ENCODE assay signal across 23 mouse cellular contexts in genomic region chr14:106199536-106200319, GRCm38 (mm10).
DNase-seq lines count a peak whose midpoint lies in the region; ATAC-seq and TF ChIP-seq lines count a peak whose summit lies in the region.
"Had no signal": no experiment of that assay in that cellular context is flagged by ENCODE, and none has a peak within 500 bp of the region (broad histone marks: within the 10 kb centered on the region; RNA-seq: fewer than 3 reads in every experiment).

No protein-coding gene starts in this region.

- no peaks in the 10 kb centered on the region for H3K36me3 ChIP-seq in forebrain, embryonic 14.5 days (ENCODE audit: control insufficient read depth, insufficient read depth, low read length)
- no peaks in the 10 kb centered on the region for H3K36me3 ChIP-seq in forebrain, embryonic 16.5 days (ENCODE audit: control insufficient read depth, insufficient read depth)
- no peaks in the 10 kb centered on the region for H3K36me3 ChIP-seq in heart, postnatal 0 days (replicated peaks; ENCODE audit: control insufficient read depth, insufficient read depth, low read length)
- no peaks in the 10 kb centered on the region for H3K36me3 ChIP-seq in heart, embryonic 11.5 days (ENCODE audit: control insufficient read depth, insufficient read depth, low read length)
- H3K36me3 ChIP-seq: embryonic facial prominence, embryonic 13.5 days; hindbrain, embryonic 13.5 days; midbrain, embryonic 10.5 days; neural tube, embryonic 12.5 days had no signal

- TF ChIP-seq EP300 in heart, postnatal 0 days (IDR thresholded peaks at IDR 0.05; ENCODE audit: low read depth): no peak

- no peak overlapping the region for H3K4me3 ChIP-seq in forebrain, embryonic 14.5 days (ENCODE audit: low read depth, low read length)
- no peak overlapping the region for H3K4me3 ChIP-seq in forebrain, embryonic 16.5 days (replicated peaks; ENCODE audit: low read length)
- H3K4me3 ChIP-seq in heart, postnatal 0 days (ENCODE audit: low read depth, low read length): no peak overlapping the region
- no peak overlapping the region for H3K4me3 ChIP-seq in heart, embryonic 11.5 days (ENCODE audit: low read depth, low read length)
- no peak overlapping the region for H3K4me3 ChIP-seq in brown adipose tissue, adult 24 weeks (ENCODE audit: insufficient read depth, low read depth, low read length)
- H3K4me3 ChIP-seq: embryonic facial prominence, embryonic 13.5 days; heart, adult 2 months; hindbrain, embryonic 13.5 days; midbrain, embryonic 10.5 days; neural tube, embryonic 12.5 days had no signal

- 38% methylated on average over 1 of the region's 1 CpGs for WGBS in forebrain, embryonic 14.5 days
- 14% methylated on average over 1 of the region's 1 CpGs for WGBS in forebrain, embryonic 16.5 days
- 26% methylated on average over 1 of the region's 1 CpGs for WGBS in heart, postnatal 0 days
- WGBS in heart, embryonic 11.5 days (ENCODE audit: insufficient replicate concordance): 78% methylated on average over 1 of the region's 1 CpGs

- no peak for TF ChIP-seq CTCF in heart, postnatal 0 days (IDR thresholded peaks at IDR 0.05; ENCODE audit: low read depth)

- no peak overlapping the region for H3K9ac ChIP-seq in forebrain, embryonic 14.5 days (ENCODE audit: low read length)
- H3K9ac ChIP-seq in forebrain, embryonic 16.5 days (replicated peaks; ENCODE audit: low read depth, low read length): no peak overlapping the region
- H3K9ac ChIP-seq in heart, postnatal 0 days (replicated peaks; ENCODE audit: low read depth, low read length): no peak overlapping the region
- no peak overlapping the region for H3K9ac ChIP-seq in heart, embryonic 11.5 days (ENCODE audit: low read depth, low read length)
- H3K9ac ChIP-seq: embryonic facial prominence, embryonic 13.5 days; hindbrain, embryonic 13.5 days; liver, postnatal 0 days; neural tube, embryonic 12.5 days had no signal

- H3K9me3 ChIP-seq in forebrain, embryonic 14.5 days (replicated peaks; ENCODE audit: control insufficient read depth, low read length): no peaks in the 10 kb centered on the region
- no peaks in the 10 kb centered on the region for H3K9me3 ChIP-seq in forebrain, embryonic 16.5 days (ENCODE audit: control insufficient read depth, low read length)
- H3K9me3 ChIP-seq in heart, postnatal 0 days (replicated peaks; ENCODE audit: control insufficient read depth, low read length): no peaks in the 10 kb centered on the region
- no peaks in the 10 kb centered on the region for H3K9me3 ChIP-seq in heart, embryonic 11.5 days (replicated peaks; ENCODE audit: control insufficient read depth, low read length)
- H3K9me3 ChIP-seq: embryonic facial prominence, embryonic 13.5 days; hindbrain, embryonic 13.5 days; midbrain, embryonic 10.5 days; neural tube, embryonic 12.5 days had no signal

- H3K27me3 ChIP-seq in forebrain, embryonic 14.5 days (replicated peaks; ENCODE audit: control insufficient read depth, insufficient read depth, low read length): no peaks in the 10 kb centered on the region
- no peaks in the 10 kb centered on the region for H3K27me3 ChIP-seq in forebrain, embryonic 16.5 days (replicated peaks; ENCODE audit: control insufficient read depth, insufficient read depth, low read length)
- no peaks in the 10 kb centered on the region for H3K27me3 ChIP-seq in heart, postnatal 0 days (ENCODE audit: control insufficient read depth, insufficient read depth, low read length)
- H3K27me3 ChIP-seq in heart, embryonic 11.5 days (ENCODE audit: control insufficient read depth, insufficient read depth, low read length): no peaks in the 10 kb centered on the region
- H3K27me3 ChIP-seq: embryonic facial prominence, embryonic 13.5 days; hindbrain, embryonic 13.5 days; neural tube, embryonic 12.5 days had no signal

- H3K4me2 ChIP-seq in forebrain, embryonic 14.5 days (ENCODE audit: low read length): no peak overlapping the region
- H3K4me2 ChIP-seq in forebrain, embryonic 16.5 days (ENCODE audit: low read length): no peak overlapping the region
- H3K4me2 ChIP-seq in heart, postnatal 0 days (ENCODE audit: low read depth, low read length): no peak overlapping the region
- H3K4me2 ChIP-seq in heart, embryonic 11.5 days: no peak overlapping the region
- H3K4me2 ChIP-seq: embryonic facial prominence, embryonic 13.5 days; hindbrain, embryonic 13.5 days; neural tube, embryonic 12.5 days had no signal

- H3K4me1 ChIP-seq in forebrain, embryonic 14.5 days (ENCODE audit: control insufficient read depth, insufficient read depth, low read length): no peaks in the 10 kb centered on the region
- no peaks in the 10 kb centered on the region for H3K4me1 ChIP-seq in forebrain, embryonic 16.5 days (replicated peaks; ENCODE audit: control insufficient read depth, insufficient read depth, low read length)
- no peaks in the 10 kb centered on the region for H3K4me1 ChIP-seq in heart, postnatal 0 days (ENCODE audit: control insufficient read depth, insufficient read depth)
- no peaks in the 10 kb centered on the region for H3K4me1 ChIP-seq in heart, embryonic 11.5 days (ENCODE audit: control insufficient read depth, insufficient read depth, low read length)
- H3K4me1 ChIP-seq in brown adipose tissue, adult 24 weeks (ENCODE audit: control insufficient read depth, insufficient read depth, insufficient read length, low read length): peaks cover 2% of the 10 kb centered on the region; the same call in 1 of the 2 replicates
- H3K4me1 ChIP-seq: embryonic facial prominence, embryonic 13.5 days; hindbrain, embryonic 13.5 days; midbrain, embryonic 10.5 days; neural tube, embryonic 12.5 days had no signal

- ATAC-seq in forebrain, embryonic 14.5 days: no peak
- ATAC-seq in forebrain, embryonic 16.5 days: no peak
- no peak for ATAC-seq in heart, postnatal 0 days (ENCODE audit: insufficient read depth, low read depth)
- ATAC-seq in heart, embryonic 11.5 days (replicated peaks; ENCODE audit: insufficient number of reproducible peaks, low FRiP score, low TSS enrichment): no peak
- ATAC-seq: inflammation-experienced regulatory T-cells, adult 6 months; liver, postnatal 0 days had no signal

- no peak overlapping the region for H3K27ac ChIP-seq in forebrain, embryonic 14.5 days (ENCODE audit: low read depth, low read length)
- no peak overlapping the region for H3K27ac ChIP-seq in forebrain, embryonic 16.5 days (ENCODE audit: low read length)
- H3K27ac ChIP-seq in heart, postnatal 0 days (ENCODE audit: low read depth): no peak overlapping the region
- H3K27ac ChIP-seq in heart, embryonic 11.5 days (ENCODE audit: low read depth, low read length): no peak overlapping the region
- H3K27ac ChIP-seq in brown adipose tissue, adult 24 weeks (replicated peaks; ENCODE audit: low read depth, low read length): peak overlapping the region; percentile 40; the same call in 1 of the 2 replicates
- H3K27ac ChIP-seq: embryonic facial prominence, embryonic 13.5 days; heart, adult 2 months; hindbrain, embryonic 13.5 days; midbrain, embryonic 10.5 days; neural tube, embryonic 12.5 days had no signal

- DNase-seq in forebrain, embryonic 14.5 days (ENCODE audit: low spot score): peak; percentile 30
- DNase-seq in heart, postnatal 0 days (ENCODE audit: low spot score): peak; percentile 16
- peak; percentile 86 for DNase-seq in Muller cell, postnatal 12 days (ENCODE audit: inconsistent ontology term)
- no peak for DNase-seq in thymus, postnatal 4 days
- DNase-seq in right cerebral cortex, postnatal 25 days: no peak
- DNase-seq: adrenal gland, adult 8-10 months; B cell, adult 2 months; cerebellum, adult 2 months; cerebellum, postnatal 36 days; heart, adult 2 months; kidney, adult 8-10 months; kidney, postnatal 36 days; liver, postnatal 0 days; lung, postnatal 4 days; thymus, postnatal 14 days had no signal

Comparison
In these comparisons a context has a peak if more than half of its experiments do, and no peak if none do; other contexts are left out.
1. DNase-seq: peak in forebrain, embryonic 14.5 days (single experiment), heart, postnatal 0 days (single experiment) and Muller cell, postnatal 12 days (single experiment); none in thymus, postnatal 4 days (single experiment) and right cerebral cortex, postnatal 25 days (single experiment).